Mouse (Mus musculus) stomach, postnatal 0 days (tissue): ENCODE measurements around the gene Gad1.

Source experiments
- CTCF ChIP-seq: IDR thresholded peaks from 2 replicates; pipeline ENCODE4 v1.5.1; 2016; ENCODE audit warnings: antibody characterized with exemption, low read depth, mild to moderate bottlenecking, moderate library complexity
- EP300 ChIP-seq: optimal IDR thresholded peaks from 2 replicates; pipeline ENCODE3; 2016; ENCODE audit warnings: antibody characterized with exemption

DNA sequence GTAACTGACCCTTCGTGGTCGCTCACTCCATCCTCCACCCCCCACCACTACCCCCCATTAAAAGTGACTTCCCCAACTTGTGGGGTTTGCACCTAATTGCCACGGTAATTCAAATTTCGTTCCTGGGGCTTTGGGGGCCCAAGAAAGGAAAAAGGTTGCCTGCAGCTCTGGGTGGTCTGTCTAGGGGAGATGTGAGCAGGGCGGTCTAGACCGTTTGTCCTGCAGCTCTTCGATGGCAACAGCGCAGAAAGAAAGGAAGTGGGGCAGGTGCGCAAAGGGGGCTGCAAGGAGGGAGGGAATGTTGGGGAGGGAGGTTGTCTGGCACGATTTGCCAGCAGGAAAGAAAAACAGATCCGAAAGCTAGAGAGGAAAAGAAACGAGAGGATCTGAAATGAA is 14.8 kb downstream of the Gad1 start:
- no peak for TF ChIP-seq CTCF
- TF ChIP-seq EP300, result no peak
